Mouse (Mus musculus): ENCODE measurements around the gene Syce2. TPM values are rescaled to one million over a fixed set of nuclear protein-coding genes. Genes with fewer than 3 reads are reported as not detected.

The Syce2 gene
- polyA plus RNA-seq, 2 experiments = 36.9 to 75.3 TPM

DNA sequence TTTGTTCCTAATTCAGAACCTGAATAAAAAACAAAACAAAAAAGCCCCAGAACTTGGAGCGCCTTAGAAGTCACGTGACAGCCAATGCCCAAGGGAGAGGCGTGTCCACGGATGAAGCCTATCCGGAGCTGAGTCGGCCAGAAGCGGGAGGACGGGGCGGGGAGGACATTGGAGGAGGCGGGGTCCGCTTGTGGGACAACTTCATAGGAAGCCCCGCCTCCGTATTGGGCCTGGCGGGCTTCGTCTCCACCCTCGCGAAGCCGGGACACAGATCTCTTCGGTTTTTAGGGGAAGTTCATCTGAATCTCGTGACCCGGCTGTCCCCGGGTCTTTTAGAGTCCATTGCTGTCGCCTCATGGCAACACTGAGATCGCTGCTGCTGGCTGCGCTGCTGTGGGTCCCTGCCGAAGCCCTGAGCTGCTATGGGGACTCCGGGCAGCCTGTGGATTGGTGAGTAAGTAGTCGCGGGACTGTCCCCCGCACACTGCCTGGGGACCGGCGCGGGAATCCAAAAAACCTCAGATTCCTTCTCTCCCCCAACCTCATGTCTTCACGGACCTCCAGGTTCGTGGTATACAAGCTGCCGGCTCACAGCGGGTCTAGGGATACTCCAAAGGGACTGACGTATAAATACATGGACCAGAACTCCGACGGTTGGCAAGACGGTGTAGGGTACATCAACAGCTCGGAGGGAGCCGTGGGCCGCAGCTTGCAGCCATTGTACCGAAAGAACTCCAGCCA, 36.7 kb downstream of the Syce2 start, which contains the start of gene Dnase2a:
Gene Dnase2a, plus strand, starts transcription at position 140 of the 741 bp plus-strand sequence.
- no peak for TF ChIP-seq POLR2A (IDR thresholded peaks at IDR 0.05; ENCODE audit: borderline replicate concordance, extremely low read depth, insufficient read depth, insufficient read length)
- Histone ChIP-seq H3K4me3 (replicated peaks; ENCODE audit: low read length) (peak within 1 kb of the TSS; percentile 58), H3K9me3 (ENCODE audit: control insufficient read depth, low read length) (no peaks in the 10 kb centered on the region), H3K4me1 (ENCODE audit: control insufficient read depth, insufficient read depth, low read length) (peaks cover 10% of the 10 kb centered on the region), H3K9ac (ENCODE audit: low read depth, low read length, severe bottlenecking) (peak within 1 kb of the TSS; percentile 71), H3K27ac (replicated peaks; ENCODE audit: low read depth, low read length) (no peak within 1 kb of the TSS), H3K4me2 (replicated peaks; ENCODE audit: low read depth, low read length, severe bottlenecking) (peak within 1 kb of the TSS; percentile 81), H3K27me3 (ENCODE audit: control insufficient read depth, insufficient read depth, low read length) (peaks cover 19% of the 10 kb centered on the region), H3K36me3 (ENCODE audit: control insufficient read depth, insufficient read depth, low read length) (no peaks in the 10 kb centered on the region)
- DNase-seq (ENCODE audit: low spot score) (peak; percentile 98), ATAC-seq (ENCODE audit: low FRiP score, low read depth) (peak; percentile 92)
- 1% methylated on average over 45 of the region's 45 CpGs for WGBS

DNA sequence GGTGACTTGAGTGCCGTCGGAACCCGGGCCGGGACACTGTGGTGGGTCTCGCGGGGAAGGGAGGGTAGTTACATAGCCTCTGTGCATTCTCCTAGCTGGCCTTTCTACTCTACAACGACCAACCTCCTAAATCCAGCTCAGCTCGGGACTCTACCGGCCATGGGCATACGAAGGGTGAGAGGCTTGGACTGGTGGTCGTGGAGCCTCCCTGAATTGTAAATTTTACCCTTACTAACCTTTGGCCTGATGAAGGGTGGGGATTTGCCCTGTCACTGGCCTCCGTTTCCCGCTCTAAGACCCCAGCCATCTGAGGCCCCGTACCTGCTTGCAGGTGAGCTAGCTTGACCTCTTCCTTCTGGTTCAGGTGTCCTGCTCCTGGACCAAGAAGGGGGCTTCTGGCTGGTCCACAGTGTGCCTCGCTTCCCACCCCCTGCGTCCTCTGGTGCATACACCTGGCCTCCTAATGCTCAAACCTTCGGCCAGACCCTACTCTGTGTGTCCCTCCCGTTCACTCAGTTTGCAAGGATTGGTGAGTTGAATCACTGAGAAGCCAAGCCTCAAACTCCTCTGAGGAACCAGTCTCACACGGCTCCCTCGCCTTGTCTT, 37.4 kb downstream of the Syce2 start:
- TF ChIP-seq POLR2A (IDR thresholded peaks at IDR 0.05; ENCODE audit: borderline replicate concordance, extremely low read depth, insufficient read depth, insufficient read length) = no peak
- DNase-seq (ENCODE audit: low spot score) = no peak
- H3K9me3 ChIP-seq (ENCODE audit: control insufficient read depth, low read length) = no peaks in the 10 kb centered on the region
- WGBS = 50% methylated on average over 20 of the region's 20 CpGs
- no peak for ATAC-seq (ENCODE audit: low FRiP score, low read depth)
- peak overlapping the region; percentile 81 for H3K4me2 ChIP-seq (replicated peaks; ENCODE audit: low read depth, low read length, severe bottlenecking)
- peak overlapping the region; percentile 58 for H3K4me3 ChIP-seq (replicated peaks; ENCODE audit: low read length)
- peaks cover 19% of the 10 kb centered on the region for H3K27me3 ChIP-seq (ENCODE audit: control insufficient read depth, insufficient read depth, low read length)
- peak overlapping the region; percentile 71 for H3K9ac ChIP-seq (ENCODE audit: low read depth, low read length, severe bottlenecking)
- H3K4me1 ChIP-seq (ENCODE audit: control insufficient read depth, insufficient read depth, low read length) = peaks cover 9% of the 10 kb centered on the region; the same call in 1 of the 2 replicates
- no peak overlapping the region for H3K27ac ChIP-seq (replicated peaks; ENCODE audit: low read depth, low read length)
- H3K36me3 ChIP-seq (ENCODE audit: control insufficient read depth, insufficient read depth, low read length) = no peaks in the 10 kb centered on the region

DNA sequence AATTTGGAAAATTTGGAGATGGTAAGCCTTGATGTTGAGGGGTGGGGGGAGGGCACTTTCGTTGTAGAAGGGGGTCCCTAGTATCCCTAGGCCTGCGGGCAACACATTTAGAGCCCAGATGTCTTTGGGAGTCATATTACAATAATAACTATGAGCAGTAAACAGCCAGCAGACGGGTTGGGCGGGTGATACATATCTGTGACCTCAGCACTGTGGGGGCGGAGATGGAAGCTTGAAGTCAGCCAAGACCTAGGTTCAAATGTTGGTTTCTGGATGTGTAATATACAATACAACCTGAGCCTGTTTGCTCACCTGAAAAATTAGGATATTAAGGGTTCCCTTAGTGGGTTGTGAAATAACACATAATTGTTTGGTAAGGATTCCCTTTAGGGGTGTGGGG, 38.0 kb downstream of the Syce2 start:
- 46% methylated on average over 5 of the region's 5 CpGs for whole genome bisulfite sequencing
- no peak for DNase-seq (ENCODE audit: low spot score)
- Histone ChIP-seq H3K4me1 (ENCODE audit: control insufficient read depth, insufficient read depth, low read length) (peaks cover 9% of the 10 kb centered on the region; the same call in 1 of the 2 replicates), H3K27ac (replicated peaks; ENCODE audit: low read depth, low read length) (no peak overlapping the region), H3K9me3 (ENCODE audit: control insufficient read depth, low read length) (no peaks in the 10 kb centered on the region), H3K27me3 (ENCODE audit: control insufficient read depth, insufficient read depth, low read length) (peaks cover 19% of the 10 kb centered on the region), H3K36me3 (ENCODE audit: control insufficient read depth, insufficient read depth, low read length) (no peaks in the 10 kb centered on the region), H3K4me3 (replicated peaks; ENCODE audit: low read length) (no peak overlapping the region), H3K9ac (ENCODE audit: low read depth, low read length, severe bottlenecking) (no peak overlapping the region), H3K4me2 (replicated peaks; ENCODE audit: low read depth, low read length, severe bottlenecking) (no peak overlapping the region)
- ATAC-seq (ENCODE audit: low FRiP score, low read depth) = no peak
- no peak for TF ChIP-seq POLR2A (IDR thresholded peaks at IDR 0.05; ENCODE audit: borderline replicate concordance, extremely low read depth, insufficient read depth, insufficient read length)

DNA sequence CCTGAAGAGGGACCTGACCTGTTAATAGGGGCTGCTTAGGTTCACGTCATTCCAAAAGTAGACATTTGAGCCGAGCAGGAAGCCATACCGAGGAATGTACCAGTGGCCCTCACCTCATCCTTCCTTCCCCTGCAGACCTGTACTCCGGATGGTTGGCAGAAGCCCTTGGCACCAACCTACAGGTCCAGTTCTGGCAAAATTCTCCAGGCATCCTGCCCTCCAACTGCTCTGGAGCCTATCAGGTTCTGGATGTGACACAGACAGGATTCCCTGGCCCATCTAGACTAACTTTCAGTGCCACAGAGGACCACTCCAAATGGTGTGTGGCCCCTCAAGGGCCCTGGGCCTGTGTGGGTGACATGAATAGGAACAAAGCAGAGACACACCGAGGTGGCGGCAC, 38.6 kb downstream of the Syce2 start:
- Histone ChIP-seq H3K4me2 (replicated peaks; ENCODE audit: low read depth, low read length, severe bottlenecking) (no peak overlapping the region), H3K9ac (ENCODE audit: low read depth, low read length, severe bottlenecking) (no peak overlapping the region), H3K27ac (replicated peaks; ENCODE audit: low read depth, low read length) (no peak overlapping the region), H3K36me3 (ENCODE audit: control insufficient read depth, insufficient read depth, low read length) (no peaks in the 10 kb centered on the region), H3K27me3 (ENCODE audit: control insufficient read depth, insufficient read depth, low read length) (peaks cover 19% of the 10 kb centered on the region), H3K9me3 (ENCODE audit: control insufficient read depth, low read length) (no peaks in the 10 kb centered on the region), H3K4me3 (replicated peaks; ENCODE audit: low read length) (no peak overlapping the region), H3K4me1 (ENCODE audit: control insufficient read depth, insufficient read depth, low read length) (peaks cover 9% of the 10 kb centered on the region; the same call in 1 of the 2 replicates)
- no peak for ATAC-seq (ENCODE audit: low FRiP score, low read depth)
- whole genome bisulfite sequencing = 76% methylated on average over 6 of the region's 6 CpGs
- no peak for DNase-seq (ENCODE audit: low spot score)
- TF ChIP-seq POLR2A (IDR thresholded peaks at IDR 0.05; ENCODE audit: borderline replicate concordance, extremely low read depth, insufficient read depth, insufficient read length) = no peak

DNA sequence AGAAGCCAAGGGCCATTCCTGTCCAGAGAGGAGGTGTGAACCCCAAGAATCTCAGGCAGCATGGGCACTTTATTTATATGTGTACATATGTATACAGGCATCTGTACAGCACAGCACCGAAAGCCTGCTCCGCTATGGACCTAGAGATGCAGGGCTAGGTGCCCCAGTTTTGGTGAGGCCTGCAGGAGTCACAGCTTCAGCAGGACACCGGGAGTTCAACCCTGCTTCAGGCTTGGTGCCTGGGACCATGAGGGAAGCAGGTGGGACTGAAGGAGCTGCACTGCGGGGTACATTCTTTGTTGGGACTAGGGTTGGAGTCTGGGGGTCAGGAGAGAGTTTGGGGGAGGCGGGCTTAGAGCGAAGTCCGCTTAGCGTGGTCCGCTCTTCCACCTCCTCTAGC, 39.9 kb downstream of the Syce2 start:
- peaks cover 19% of the 10 kb centered on the region for H3K27me3 ChIP-seq (ENCODE audit: control insufficient read depth, insufficient read depth, low read length)

More for the DNA sequence above, 39.9 kb downstream of the Syce2 start:
- Histone ChIP-seq H3K9ac (ENCODE audit: low read depth, low read length, severe bottlenecking) (no peak overlapping the region), H3K27ac (replicated peaks; ENCODE audit: low read depth, low read length) (no peak overlapping the region), H3K9me3 (ENCODE audit: control insufficient read depth, low read length) (no peaks in the 10 kb centered on the region), H3K4me3 (replicated peaks; ENCODE audit: low read length) (no peak overlapping the region; the same call in 1 of the 2 replicates), H3K36me3 (ENCODE audit: control insufficient read depth, insufficient read depth, low read length) (no peaks in the 10 kb centered on the region), H3K4me1 (ENCODE audit: control insufficient read depth, insufficient read depth, low read length) (peaks cover 9% of the 10 kb centered on the region; the same call in 1 of the 2 replicates), H3K4me2 (replicated peaks; ENCODE audit: low read depth, low read length, severe bottlenecking) (no peak overlapping the region)
- TF ChIP-seq POLR2A (IDR thresholded peaks at IDR 0.05; ENCODE audit: borderline replicate concordance, extremely low read depth, insufficient read depth, insufficient read length) = no peak
- 84% methylated on average over 9 of the region's 9 CpGs for WGBS
- no peak for DNase-seq (ENCODE audit: low spot score)
- ATAC-seq (ENCODE audit: low FRiP score, low read depth) = no peak
